Mouse (Mus musculus): ENCODE results near the gene Efna4. TPM values are rescaled to one million over a fixed set of nuclear protein-coding genes. Genes with fewer than 3 reads are reported as not detected.

Efna4 gene
- polyA plus RNA-seq (2015; fragmentation: Nextera tagmentation; extraction: Ambion mirVana) = 16.9 and 18.1 TPM in 2 replicates

GRCm38 (mm10) chr3:89337721-89338578, at the start of gene Efna4:
Gene Efna4 (minus strand): TSS chr3:89338028.
- no peaks in the 10 kb centered on the region for H3K27me3 ChIP-seq (replicated peaks)
- H3K4me1 ChIP-seq (replicated peaks) = peaks cover 44% of the 10 kb centered on the region
- peak within 1 kb of the TSS; percentile 93 for H3K9ac ChIP-seq
- peak within 1 kb of the TSS; percentile 85 for H3K4me2 ChIP-seq (replicated peaks)
- peak within 1 kb of the TSS; percentile 93 for H3K27ac ChIP-seq
- ATAC-seq = peak; percentile 83
- peak within 1 kb of the TSS; percentile 92 for H3K4me3 ChIP-seq (replicated peaks)
- under 1% methylated on average over 44 of the region's 44 CpGs for WGBS
- H3K36me3 ChIP-seq = peaks cover 13% of the 10 kb centered on the region
- no peaks in the 10 kb centered on the region for H3K9me3 ChIP-seq

GRCm38 (mm10) chr3:89386438-89387420, 48.9 kb upstream of the Efna4 start:
- no peak for ATAC-seq
- Histone ChIP-seq H3K4me2 (replicated peaks) (peak overlapping the region; percentile 62), H3K4me3 (replicated peaks) (peak overlapping the region; percentile 23), H3K27me3 (replicated peaks) (no peaks in the 10 kb centered on the region), H3K4me1 (replicated peaks) (peaks cover 68% of the 10 kb centered on the region), H3K27ac (peak overlapping the region; percentile 92), H3K9ac (peak overlapping the region; percentile 31; the same call in 1 of the 2 replicates), H3K9me3 (no peaks in the 10 kb centered on the region), H3K36me3 (no peaks in the 10 kb centered on the region; the same call in 1 of the 2 replicates)
- 53% methylated on average over 17 of the region's 17 CpGs for WGBS

GRCm38 (mm10) chr3:89385451-89385850, 47.6 kb upstream of the Efna4 start:
- Histone ChIP-seq H3K4me1 (replicated peaks) (peaks cover 57% of the 10 kb centered on the region), H3K4me3 (replicated peaks) (no peak overlapping the region), H3K27me3 (replicated peaks) (no peaks in the 10 kb centered on the region), H3K36me3 (no peaks in the 10 kb centered on the region; the same call in 1 of the 2 replicates), H3K9ac (peak overlapping the region; percentile 27; the same call in 1 of the 2 replicates), H3K27ac (no peak overlapping the region), H3K4me2 (replicated peaks) (peak overlapping the region; percentile 62), H3K9me3 (no peaks in the 10 kb centered on the region)
- WGBS = 46% methylated on average over 11 of the region's 11 CpGs
- no peak for ATAC-seq

GRCm38 (mm10) chr3:89384331-89385076, 46.7 kb upstream of the Efna4 start:
- H3K27ac ChIP-seq = no peak overlapping the region
- peaks cover 54% of the 10 kb centered on the region for H3K4me1 ChIP-seq (replicated peaks)
- no peaks in the 10 kb centered on the region for H3K27me3 ChIP-seq (replicated peaks)
- 0 out of 2 replicates have a peak overlapping the region, but pooled peaks have one; percentile 3 for H3K9ac ChIP-seq
- no peaks in the 10 kb centered on the region for H3K9me3 ChIP-seq
- H3K4me3 ChIP-seq (replicated peaks) = no peak overlapping the region
- peak overlapping the region; percentile 62; the same call in 1 of the 2 replicates for H3K4me2 ChIP-seq (replicated peaks)
- WGBS = 71% methylated on average over 12 of the region's 12 CpGs
- no peak for ATAC-seq
- H3K36me3 ChIP-seq = peaks cover 7% of the 10 kb centered on the region; the same call in 1 of the 2 replicates

GRCm38 (mm10) chr3:89383651-89384255, 45.9 kb upstream of the Efna4 start:
- H3K9me3 ChIP-seq = no peaks in the 10 kb centered on the region
- no peak for ATAC-seq
- 85% methylated on average over 5 of the region's 5 CpGs for WGBS
- no peak overlapping the region for H3K4me3 ChIP-seq (replicated peaks)
- no peaks in the 10 kb centered on the region for H3K27me3 ChIP-seq (replicated peaks)
- H3K4me1 ChIP-seq (replicated peaks) = peaks cover 58% of the 10 kb centered on the region
- H3K27ac ChIP-seq = no peak overlapping the region
- no peak overlapping the region for H3K9ac ChIP-seq
- peaks cover 9% of the 10 kb centered on the region; the same call in 1 of the 2 replicates for H3K36me3 ChIP-seq
- H3K4me2 ChIP-seq (replicated peaks) = no peak overlapping the region

- no peak overlapping the region for H3K27ac ChIP-seq
- no peaks in the 10 kb centered on the region for H3K9me3 ChIP-seq
- no peak overlapping the region for H3K9ac ChIP-seq
- H3K4me3 ChIP-seq (replicated peaks) = no peak overlapping the region
- ATAC-seq = no peak
- H3K27me3 ChIP-seq (replicated peaks) = no peaks in the 10 kb centered on the region
- H3K4me1 ChIP-seq (replicated peaks) = peaks cover 60% of the 10 kb centered on the region
- peaks cover 9% of the 10 kb centered on the region; the same call in 1 of the 2 replicates for H3K36me3 ChIP-seq
- WGBS = 78% methylated on average over 5 of the region's 5 CpGs
- no peak overlapping the region for H3K4me2 ChIP-seq (replicated peaks)
Observed at GRCm38 (mm10) chr3:89382950-89383349, 45.1 kb upstream of the Efna4 start.

- H3K9ac ChIP-seq = no peak overlapping the region
- no peak overlapping the region for H3K27ac ChIP-seq
- no peak for ATAC-seq
- H3K4me1 ChIP-seq (replicated peaks) = peaks cover 58% of the 10 kb centered on the region
- no peaks in the 10 kb centered on the region for H3K27me3 ChIP-seq (replicated peaks)
- H3K36me3 ChIP-seq = peaks cover 9% of the 10 kb centered on the region; the same call in 1 of the 2 replicates
- no peak overlapping the region for H3K4me2 ChIP-seq (replicated peaks)
- H3K9me3 ChIP-seq = no peaks in the 10 kb centered on the region
- WGBS = 83% methylated on average over 9 of the region's 9 CpGs
- no peak overlapping the region for H3K4me3 ChIP-seq (replicated peaks)
Observed at GRCm38 (mm10) chr3:89382033-89382882, 44.4 kb upstream of the Efna4 start.

GRCm38 (mm10) chr3:89381233-89381632, 43.4 kb upstream of the Efna4 start:
- Histone ChIP-seq H3K9ac (no peak overlapping the region), H3K36me3 (peaks cover 9% of the 10 kb centered on the region; the same call in 1 of the 2 replicates), H3K9me3 (no peaks in the 10 kb centered on the region), H3K4me3 (replicated peaks) (no peak overlapping the region), H3K27ac (no peak overlapping the region), H3K27me3 (replicated peaks) (no peaks in the 10 kb centered on the region), H3K4me1 (replicated peaks) (peaks cover 48% of the 10 kb centered on the region), H3K4me2 (replicated peaks) (no peak overlapping the region)
- no peak for ATAC-seq
- WGBS = 77% methylated on average over 11 of the region's 11 CpGs

GRCm38 (mm10) chr3:89380711-89381110, 42.9 kb upstream of the Efna4 start:
- WGBS = 91% methylated on average over 18 of the region's 18 CpGs
- Histone ChIP-seq H3K27me3 (replicated peaks) (no peaks in the 10 kb centered on the region), H3K4me1 (replicated peaks) (peaks cover 44% of the 10 kb centered on the region), H3K9me3 (no peaks in the 10 kb centered on the region), H3K27ac (no peak overlapping the region), H3K4me3 (replicated peaks) (no peak overlapping the region), H3K36me3 (peaks cover 9% of the 10 kb centered on the region; the same call in 1 of the 2 replicates), H3K9ac (no peak overlapping the region), H3K4me2 (replicated peaks) (no peak overlapping the region)
- ATAC-seq = no peak

GRCm38 (mm10) chr3:89380291-89380690, 42.5 kb upstream of the Efna4 start:
- no peak for ATAC-seq
- H3K9ac ChIP-seq = no peak overlapping the region
- H3K4me1 ChIP-seq (replicated peaks) = peaks cover 40% of the 10 kb centered on the region
- no peak overlapping the region for H3K27ac ChIP-seq
- no peak overlapping the region for H3K4me3 ChIP-seq (replicated peaks)
- no peaks in the 10 kb centered on the region for H3K9me3 ChIP-seq
- no peak overlapping the region for H3K4me2 ChIP-seq (replicated peaks)
- peaks cover 9% of the 10 kb centered on the region; the same call in 1 of the 2 replicates for H3K36me3 ChIP-seq
- WGBS = 90% methylated on average over 14 of the region's 14 CpGs
- H3K27me3 ChIP-seq (replicated peaks) = no peaks in the 10 kb centered on the region

Data from intestine, embryonic 15.5 days (tissue).